Mouse (Mus musculus): ENCODE measurements around the gene Sult1d1. TPM values are rescaled to one million over a fixed set of nuclear protein-coding genes. Genes with fewer than 3 reads are reported as not detected.

The Sult1d1 gene
- polyA plus RNA-seq (2016; fragmentation: Nextera tagmentation; extraction: Ambion mirVana), result 0.89 and 1.0 TPM in 2 replicates

GRCm38 (mm10) chr5:87568845-87569244 is at the start of gene Sult1d1:
TSS of gene Sult1d1 (minus strand) at chr5:87569027.
- H3K4me3 ChIP-seq, result no peak within 1 kb of the TSS
- 64% methylated on average over 5 of the region's 5 CpGs for WGBS (ENCODE audit: insufficient replicate concordance)
- H3K27ac ChIP-seq, result no peak within 1 kb of the TSS

GRCm38 (mm10) chr5:87615128-87615390 is 46.2 kb upstream of the Sult1d1 start:
- Histone ChIP-seq H3K4me1 (no peaks in the 10 kb centered on the region), H3K36me3 (no peaks in the 10 kb centered on the region), H3K27ac (no peak overlapping the region), H3K4me2 (no peak overlapping the region), H3K4me3 (no peak overlapping the region), H3K9me3 (replicated peaks) (no peaks in the 10 kb centered on the region), H3K27me3 (replicated peaks) (no peaks in the 10 kb centered on the region), H3K9ac (no peak overlapping the region)
- no peak for ATAC-seq
- WGBS (ENCODE audit: insufficient replicate concordance), result 75% methylated on average over 2 of the region's 2 CpGs

More at GRCm38 (mm10) chr5:87568845-87569244, at the start of gene Sult1d1:
- no peaks in the 10 kb centered on the region for H3K4me1 ChIP-seq
- H3K9ac ChIP-seq, result no peak within 1 kb of the TSS
- H3K9me3 ChIP-seq (replicated peaks), result no peaks in the 10 kb centered on the region
- ATAC-seq, result no peak
- H3K27me3 ChIP-seq (replicated peaks), result no peaks in the 10 kb centered on the region
- no peak within 1 kb of the TSS for H3K4me2 ChIP-seq
- H3K36me3 ChIP-seq, result no peaks in the 10 kb centered on the region

GRCm38 (mm10) chr5:87614364-87615127 is 45.7 kb upstream of the Sult1d1 start:
- H3K9ac ChIP-seq, result no peak overlapping the region

GRCm38 (mm10) chr5:87601018-87601417 is 32.2 kb upstream of the Sult1d1 start:
- no peak overlapping the region for H3K4me2 ChIP-seq
- no peak overlapping the region for H3K9ac ChIP-seq
- H3K36me3 ChIP-seq, result no peaks in the 10 kb centered on the region
- no peaks in the 10 kb centered on the region for H3K27me3 ChIP-seq (replicated peaks)
- no peak overlapping the region for H3K27ac ChIP-seq
- H3K4me3 ChIP-seq, result no peak overlapping the region
- 51% methylated on average over 3 of the region's 3 CpGs for WGBS (ENCODE audit: insufficient replicate concordance)
- ATAC-seq, result no peak
- H3K4me1 ChIP-seq, result no peaks in the 10 kb centered on the region
- no peaks in the 10 kb centered on the region for H3K9me3 ChIP-seq (replicated peaks)

More at GRCm38 (mm10) chr5:87614364-87615127, 45.7 kb upstream of the Sult1d1 start:
- no peak overlapping the region for H3K27ac ChIP-seq
- H3K4me1 ChIP-seq, result no peaks in the 10 kb centered on the region
- no peak overlapping the region for H3K4me3 ChIP-seq
- no peak overlapping the region for H3K4me2 ChIP-seq
- ATAC-seq, result no peak
- no peaks in the 10 kb centered on the region for H3K27me3 ChIP-seq (replicated peaks)
- no peaks in the 10 kb centered on the region for H3K9me3 ChIP-seq (replicated peaks)
- H3K36me3 ChIP-seq, result no peaks in the 10 kb centered on the region

GRCm38 (mm10) chr5:87597891-87598290 is 29.1 kb upstream of the Sult1d1 start:
- no peaks in the 10 kb centered on the region for H3K36me3 ChIP-seq
- no peak for ATAC-seq
- no peaks in the 10 kb centered on the region for H3K27me3 ChIP-seq (replicated peaks)
- no peak overlapping the region for H3K9ac ChIP-seq
- H3K27ac ChIP-seq, result no peak overlapping the region
- H3K4me2 ChIP-seq, result no peak overlapping the region
- H3K4me1 ChIP-seq, result no peaks in the 10 kb centered on the region
- H3K4me3 ChIP-seq, result no peak overlapping the region
- no peaks in the 10 kb centered on the region for H3K9me3 ChIP-seq (replicated peaks)
- WGBS (ENCODE audit: insufficient replicate concordance), result 40% methylated on average over 2 of the region's 2 CpGs

- ATAC-seq, result no peak
- H3K9ac ChIP-seq, result no peak within 1 kb of the TSS
- WGBS (ENCODE audit: insufficient replicate concordance), result 64% methylated on average over 5 of the region's 5 CpGs
Observed at GRCm38 (mm10) chr5:87591494-87591893, 22.7 kb upstream of the Sult1d1 start, which contains the start of gene Sult1e1. TSS of gene Sult1e1 (minus strand) at chr5:87591594.

GRCm38 (mm10) chr5:87589916-87590315 is 21.1 kb upstream of the Sult1d1 start:
- Histone ChIP-seq H3K36me3 (no peaks in the 10 kb centered on the region), H3K9ac (no peak overlapping the region), H3K27me3 (replicated peaks) (no peaks in the 10 kb centered on the region), H3K4me1 (no peaks in the 10 kb centered on the region), H3K4me2 (no peak overlapping the region), H3K9me3 (replicated peaks) (no peaks in the 10 kb centered on the region), H3K27ac (no peak overlapping the region), H3K4me3 (no peak overlapping the region)
- 51% methylated on average over 2 of the region's 2 CpGs for WGBS (ENCODE audit: insufficient replicate concordance)
- no peak for ATAC-seq

More at GRCm38 (mm10) chr5:87591494-87591893, 22.7 kb upstream of the Sult1d1 start, which contains the start of gene Sult1e1:
- Histone ChIP-seq H3K27me3 (replicated peaks) (no peaks in the 10 kb centered on the region), H3K36me3 (no peaks in the 10 kb centered on the region), H3K4me2 (no peak within 1 kb of the TSS), H3K4me1 (no peaks in the 10 kb centered on the region), H3K27ac (no peak within 1 kb of the TSS), H3K4me3 (no peak within 1 kb of the TSS), H3K9me3 (replicated peaks) (no peaks in the 10 kb centered on the region)

- no peak overlapping the region for H3K27ac ChIP-seq
- H3K9me3 ChIP-seq (replicated peaks), result no peaks in the 10 kb centered on the region
- H3K4me2 ChIP-seq, result no peak overlapping the region
- no peaks in the 10 kb centered on the region for H3K4me1 ChIP-seq
- no peaks in the 10 kb centered on the region for H3K36me3 ChIP-seq
- no peak overlapping the region for H3K4me3 ChIP-seq
- H3K9ac ChIP-seq, result no peak overlapping the region
- no peak for ATAC-seq
- no peaks in the 10 kb centered on the region for H3K27me3 ChIP-seq (replicated peaks)
- 60% methylated on average over 1 of the region's 1 CpGs for WGBS (ENCODE audit: insufficient replicate concordance)
Observed at GRCm38 (mm10) chr5:87580389-87580788, 11.6 kb upstream of the Sult1d1 start.

GRCm38 (mm10) chr5:87574174-87574573 is 5.3 kb upstream of the Sult1d1 start:
- H3K4me2 ChIP-seq, result no peak overlapping the region
- no peaks in the 10 kb centered on the region for H3K27me3 ChIP-seq (replicated peaks)
- H3K4me3 ChIP-seq, result no peak overlapping the region
- WGBS (ENCODE audit: insufficient replicate concordance), result 56% methylated on average over 1 of the region's 1 CpGs
- no peak overlapping the region for H3K9ac ChIP-seq
- H3K9me3 ChIP-seq (replicated peaks), result no peaks in the 10 kb centered on the region
- no peak for ATAC-seq
- H3K4me1 ChIP-seq, result no peaks in the 10 kb centered on the region
- no peaks in the 10 kb centered on the region for H3K36me3 ChIP-seq
- H3K27ac ChIP-seq, result no peak overlapping the region

- Histone ChIP-seq H3K36me3 (no peaks in the 10 kb centered on the region), H3K27ac (no peak overlapping the region), H3K9ac (no peak overlapping the region), H3K27me3 (replicated peaks) (no peaks in the 10 kb centered on the region), H3K9me3 (replicated peaks) (no peaks in the 10 kb centered on the region), H3K4me3 (no peak overlapping the region), H3K4me1 (no peaks in the 10 kb centered on the region), H3K4me2 (no peak overlapping the region)
- no peak for ATAC-seq
- WGBS (ENCODE audit: insufficient replicate concordance), result 55% methylated on average over 5 of the region's 5 CpGs
Observed at GRCm38 (mm10) chr5:87573490-87573889, 4.7 kb upstream of the Sult1d1 start.

GRCm38 (mm10) chr5:87572781-87573180 is 4.0 kb upstream of the Sult1d1 start:
- H3K9me3 ChIP-seq (replicated peaks), result no peaks in the 10 kb centered on the region
- 74% methylated on average over 6 of the region's 6 CpGs for WGBS (ENCODE audit: insufficient replicate concordance)
- H3K4me3 ChIP-seq, result no peak overlapping the region
- H3K27me3 ChIP-seq (replicated peaks), result no peaks in the 10 kb centered on the region
- H3K4me1 ChIP-seq, result no peaks in the 10 kb centered on the region
- ATAC-seq, result no peak
- no peaks in the 10 kb centered on the region for H3K36me3 ChIP-seq
- no peak overlapping the region for H3K4me2 ChIP-seq
- H3K27ac ChIP-seq, result no peak overlapping the region
- H3K9ac ChIP-seq, result no peak overlapping the region

GRCm38 (mm10) chr5:87567306-87567705 is 1.5 kb downstream of the Sult1d1 start:
- ATAC-seq, result no peak
- WGBS (ENCODE audit: insufficient replicate concordance), result 48% methylated on average over 1 of the region's 1 CpGs

GRCm38 (mm10) chr5:87562966-87563365 is 5.9 kb downstream of the Sult1d1 start:
- H3K27ac ChIP-seq, result no peak overlapping the region
- no peak for ATAC-seq
- no peak overlapping the region for H3K4me3 ChIP-seq
- no peaks in the 10 kb centered on the region for H3K9me3 ChIP-seq (replicated peaks)
- H3K27me3 ChIP-seq (replicated peaks), result no peaks in the 10 kb centered on the region
- H3K4me1 ChIP-seq, result no peaks in the 10 kb centered on the region
- H3K4me2 ChIP-seq, result no peak overlapping the region
- H3K36me3 ChIP-seq, result no peaks in the 10 kb centered on the region
- no peak overlapping the region for H3K9ac ChIP-seq

More at GRCm38 (mm10) chr5:87567306-87567705, 1.5 kb downstream of the Sult1d1 start:
- H3K4me1 ChIP-seq, result no peaks in the 10 kb centered on the region
- H3K27ac ChIP-seq, result no peak overlapping the region
- no peaks in the 10 kb centered on the region for H3K36me3 ChIP-seq
- H3K4me2 ChIP-seq, result no peak overlapping the region
- H3K9me3 ChIP-seq (replicated peaks), result no peaks in the 10 kb centered on the region
- no peaks in the 10 kb centered on the region for H3K27me3 ChIP-seq (replicated peaks)
- H3K4me3 ChIP-seq, result no peak overlapping the region
- no peak overlapping the region for H3K9ac ChIP-seq

All from liver, embryonic 12.5 days (tissue).